Mouse (Mus musculus) erythroid progenitor cell, adult 5-6 weeks (primary cell): ENCODE data around the gene Mgll. TPM values are rescaled to one million over a fixed set of nuclear protein-coding genes. Genes with fewer than 3 reads are reported as not detected.

Source experiments
- ATAC-seq: replicated peaks from 2 replicates; pipeline ENCODE4 v1.8.0; 2016; ENCODE audit warnings: moderate number of reproducible peaks, mild to moderate bottlenecking, moderate TSS enrichment, inconsistent platforms; ENCODE audit not compliant: poor library complexity, low FRiP score, severe bottlenecking
- total RNA-seq, 2 experiments: library from RNA; stranded (forward) in 1 of 2; stranded (reverse) in 1 of 2; fragments of 150-400 nt in 1 of 2; fragments of 186-747, 209-891 nt in 1 of 2; gene quantifications; 2 replicates each; pipeline versions ENCODE4 v1.2.3 to v1.2.4; 2015 to 2017; ENCODE audit warnings: low replicate concordance in 2 of 2

The Mgll gene
- total RNA-seq, 2 experiments from 2014 or later = 92.5 to 114 TPM

GRCm38 (mm10) chr6:88791299-88791698, 67.1 kb downstream of the Mgll start:
- ATAC-seq = no peak

- no peak for ATAC-seq
Observed at GRCm38 (mm10) chr6:88792147-88792691, 68.0 kb downstream of the Mgll start.

GRCm38 (mm10) chr6:88793243-88793642, 69.0 kb downstream of the Mgll start:
- no peak for ATAC-seq

- ATAC-seq = no peak
Observed at GRCm38 (mm10) chr6:88793872-88794271, 69.7 kb downstream of the Mgll start.

GRCm38 (mm10) chr6:88794561-88794971, 70.4 kb downstream of the Mgll start:
- ATAC-seq = no peak

- ATAC-seq = no peak
Observed at GRCm38 (mm10) chr6:88800191-88800590, 76.0 kb downstream of the Mgll start.

GRCm38 (mm10) chr6:88800735-88801134, 76.5 kb downstream of the Mgll start:
- no peak for ATAC-seq

GRCm38 (mm10) chr6:88803051-88803450, 78.8 kb downstream of the Mgll start:
- peak; percentile 70 for ATAC-seq

- peak; percentile 73 for ATAC-seq
Observed at GRCm38 (mm10) chr6:88803957-88804695, 79.9 kb downstream of the Mgll start.

- no peak for ATAC-seq
Observed at GRCm38 (mm10) chr6:88804966-88805577, 80.9 kb downstream of the Mgll start.

GRCm38 (mm10) chr6:88809091-88810037, 85.2 kb downstream of the Mgll start:
- no peak for ATAC-seq

- ATAC-seq = no peak
Observed at GRCm38 (mm10) chr6:88810291-88810690, 86.1 kb downstream of the Mgll start.

- no peak for ATAC-seq
Observed at GRCm38 (mm10) chr6:88811396-88811795, 87.2 kb downstream of the Mgll start.

GRCm38 (mm10) chr6:88811880-88812400, 87.7 kb downstream of the Mgll start:
- no peak for ATAC-seq

GRCm38 (mm10) chr6:88812886-88813285, 88.7 kb downstream of the Mgll start:
- peak; percentile 56; the same call in 1 of the 2 replicates for ATAC-seq

GRCm38 (mm10) chr6:88813832-88814231, 89.6 kb downstream of the Mgll start:
- no peak for ATAC-seq

GRCm38 (mm10) chr6:88815036-88815435, 90.8 kb downstream of the Mgll start:
- ATAC-seq = no peak

- no peak for ATAC-seq
Observed at GRCm38 (mm10) chr6:88815489-88815888, 91.3 kb downstream of the Mgll start.

GRCm38 (mm10) chr6:88816913-88817312, 92.7 kb downstream of the Mgll start:
- no peak for ATAC-seq

GRCm38 (mm10) chr6:88820853-88821252, 96.6 kb downstream of the Mgll start:
- ATAC-seq = no peak
